Mouse (Mus musculus) E14TG2a.4 (cell line): Measurements from ENCODE around the gene Cnpy4.

Experiments used
- CTCF ChIP-seq: conservative IDR thresholded peaks from 2 replicates; pipeline ENCODE4 v1.5.1; 2014; ENCODE audit warnings: low read length
- NANOG ChIP-seq: IDR thresholded peaks from 2 replicates; pipeline ENCODE4 v1.6.1; 2014; ENCODE audit warnings: borderline replicate concordance, low read length, mixed read lengths

DNA sequence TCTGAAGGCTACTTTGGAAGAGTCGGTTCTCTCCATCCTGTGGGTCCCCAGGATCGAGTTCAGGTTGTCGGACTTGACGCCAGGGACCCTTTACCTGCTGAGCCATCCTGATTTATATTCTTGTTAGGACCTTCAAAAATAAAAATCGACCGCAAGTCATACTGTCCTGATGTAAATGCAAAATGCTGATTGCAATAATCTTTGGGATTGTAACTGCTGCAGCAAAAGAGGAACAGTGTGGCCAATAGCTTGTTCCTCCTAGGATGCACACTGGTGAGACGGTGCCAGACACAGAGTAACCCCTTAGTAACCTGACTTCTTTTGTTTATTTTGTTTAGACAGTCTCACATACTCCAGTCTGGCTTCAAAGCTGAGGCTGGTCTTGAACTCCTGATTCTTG, 8.2 kb downstream of the Cnpy4 start:
- TF ChIP-seq CTCF (no peak), NANOG (no peak)
